Mouse (Mus musculus) liver, embryonic 11.5 days (tissue): ENCODE data around the gene Rap1b. TPM values are rescaled to one million over a fixed set of nuclear protein-coding genes. Genes with fewer than 3 reads are reported as not detected.

Source experiments
- ATAC-seq: fragments of 200-750 bp; cut with Nextera tagmentation; replicated peaks from 2 replicates; pipeline ENCODE4 v1.8.0; 2017; ENCODE audit warnings: moderate number of reproducible peaks, mild to moderate bottlenecking, moderate TSS enrichment, moderate library complexity; ENCODE audit not compliant: low FRiP score
- DNase-seq: peaks from one replicate; pipeline ENCODE4 v3.0.0-alpha.2; 2017; ENCODE audit warnings: low spot score
- H3K27ac ChIP-seq: fragments of 300-500 bp; sonication (generic); 2 replicates; pipeline ENCODE4 v1.5.1; 2014; ENCODE audit warnings: mild to moderate bottlenecking, low read depth, low read length, control low read depth
- H3K27me3 ChIP-seq: fragments of 300-500 bp; sonication (generic); replicated peaks from 2 replicates; pipeline ENCODE4 v1.6.1; 2014; ENCODE audit warnings: low read length, mixed read lengths; ENCODE audit not compliant: control insufficient read depth, insufficient read depth
- H3K36me3 ChIP-seq: fragments of 300-500 bp; sonication (generic); 2 replicates; pipeline ENCODE4 v1.6.1; 2014; ENCODE audit warnings: mild to moderate bottlenecking, low read length, moderate library complexity, mixed read lengths; ENCODE audit not compliant: control insufficient read depth, insufficient read depth
- H3K4me1 ChIP-seq: fragments of 300-500 bp; sonication (generic); replicated peaks from 2 replicates; pipeline ENCODE4 v1.6.1; 2014; ENCODE audit warnings: low read length, mixed read lengths; ENCODE audit not compliant: control insufficient read depth, insufficient read depth
- H3K4me2 ChIP-seq: fragments of 300-500 bp; sonication (generic); 2 replicates; pipeline ENCODE4 v1.6.1; 2014; ENCODE audit warnings: mild to moderate bottlenecking, control low read depth, moderate library complexity
- H3K4me3 ChIP-seq: fragments of 300-500 bp; sonication (generic); 2 replicates; pipeline ENCODE4 v1.5.1; 2014; ENCODE audit warnings: low read depth, low read length, control low read depth
- H3K9ac ChIP-seq: fragments of 300-500 bp; sonication (generic); 2 replicates; pipeline ENCODE4 v1.6.1; 2014; ENCODE audit warnings: low read depth, low read length, control low read depth
- H3K9me3 ChIP-seq: fragments of 300-500 bp; sonication (generic); 2 replicates; pipeline ENCODE4 v1.6.1; 2016; ENCODE audit warnings: low read length, inconsistent platforms, mixed read lengths; ENCODE audit not compliant: control insufficient read depth
- WGBS: fragments of 180-500 bp; shearing (Covaris S2); extraction: QIAGEN DNeasy Blood & Tissue Kit; methylation state at CpG from one replicate; pipeline ENCODE4 v1.1.7; 2014; 5-methylcytosine and 5-hydroxymethylcytosine counted together
- polyA plus RNA-seq: library from polyadenylated mRNA; unstranded; fragments of >200 nt; fragmentation: Nextera tagmentation; extraction: Ambion mirVana; gene quantifications from 2 replicates; pipeline ENCODE4 v1.2.1, GENCODE M21; 2014

The Rap1b gene
- polyA plus RNA-seq, 1 experiment from 2014 or later, result 252 TPM

- no peaks in the 10 kb centered on the region for H3K9me3 ChIP-seq
- no peak overlapping the region for H3K4me3 ChIP-seq
- H3K4me1 ChIP-seq, result no peaks in the 10 kb centered on the region
- ATAC-seq (no peak), DNase-seq (no peak)
- WGBS, result 93% methylated on average over 11 of the region's 11 CpGs
- no peaks in the 10 kb centered on the region for H3K27me3 ChIP-seq
- no peak overlapping the region for H3K4me2 ChIP-seq
- H3K27ac ChIP-seq, result no peak overlapping the region
- H3K36me3 ChIP-seq, result peaks cover 46% of the 10 kb centered on the region
- H3K9ac ChIP-seq, result no peak overlapping the region
Observed at GRCm38 (mm10) chr10:117765116-117765894, 80.5 kb downstream of the Rap1b start.

GRCm38 (mm10) chr10:117764598-117764997 is 81.2 kb downstream of the Rap1b start:
- no peaks in the 10 kb centered on the region for H3K4me1 ChIP-seq
- WGBS, result 87% methylated on average over 6 of the region's 6 CpGs
- H3K9ac ChIP-seq, result no peak overlapping the region
- no peak for ATAC-seq
- H3K4me2 ChIP-seq, result no peak overlapping the region
- H3K27ac ChIP-seq, result no peak overlapping the region
- H3K4me3 ChIP-seq, result no peak overlapping the region
- H3K9me3 ChIP-seq, result no peaks in the 10 kb centered on the region
- H3K27me3 ChIP-seq, result no peaks in the 10 kb centered on the region
- H3K36me3 ChIP-seq, result peaks cover 45% of the 10 kb centered on the region
- DNase-seq, result no peak

Other genes with a start within 250 kb of the Rap1b start
- gene Cpm, start 216.5 kb downstream of the Rap1b start, polyA plus RNA-seq, result 55.7 and 55.9 TPM in 2 replicates
- 56.0 and 56.7 TPM in 2 replicates for gene Mdm2, start 135.3 kb downstream of the Rap1b start, polyA plus RNA-seq
- 7.1 and 7.2 TPM in 2 replicates for gene Slc35e3, start 99.7 kb downstream of the Rap1b start, polyA plus RNA-seq
- 102 and 120 TPM in 2 replicates for gene Nup107, start 53.3 kb downstream of the Rap1b start, polyA plus RNA-seq